Mouse (Mus musculus) spleen, adult 2 months (tissue): ENCODE data around the gene Mast1.

Source experiments
- CTCF ChIP-seq: fragments of 200-500 bp; IDR thresholded peaks from 2 replicates; pipeline ENCODE4 v1.5.1; 2011; ENCODE audit warnings: mild to moderate bottlenecking, inconsistent platforms; ENCODE audit not compliant: insufficient read depth, insufficient read length, insufficient replicate concordance; ENCODE audit errors: extremely low read depth
- POLR2A ChIP-seq: fragments of 200-500 bp; IDR thresholded peaks from 2 replicates; pipeline ENCODE4 v1.6.1; 2011; ENCODE audit warnings: low read depth, low read length, inconsistent platforms

- no peak for TF ChIP-seq CTCF
- no peak for TF ChIP-seq POLR2A
Observed at GRCm38 (mm10) chr8:84927513-84927912, 9.6 kb downstream of the Mast1 start.
